Mouse (Mus musculus): ENCODE data around the gene Cit.
"Not testable (repeated sequence)": the region's sequence is repeated elsewhere in the genome, so short reads cannot be mapped to it uniquely, and the experiment has no call there.

The Cit gene

DNA sequence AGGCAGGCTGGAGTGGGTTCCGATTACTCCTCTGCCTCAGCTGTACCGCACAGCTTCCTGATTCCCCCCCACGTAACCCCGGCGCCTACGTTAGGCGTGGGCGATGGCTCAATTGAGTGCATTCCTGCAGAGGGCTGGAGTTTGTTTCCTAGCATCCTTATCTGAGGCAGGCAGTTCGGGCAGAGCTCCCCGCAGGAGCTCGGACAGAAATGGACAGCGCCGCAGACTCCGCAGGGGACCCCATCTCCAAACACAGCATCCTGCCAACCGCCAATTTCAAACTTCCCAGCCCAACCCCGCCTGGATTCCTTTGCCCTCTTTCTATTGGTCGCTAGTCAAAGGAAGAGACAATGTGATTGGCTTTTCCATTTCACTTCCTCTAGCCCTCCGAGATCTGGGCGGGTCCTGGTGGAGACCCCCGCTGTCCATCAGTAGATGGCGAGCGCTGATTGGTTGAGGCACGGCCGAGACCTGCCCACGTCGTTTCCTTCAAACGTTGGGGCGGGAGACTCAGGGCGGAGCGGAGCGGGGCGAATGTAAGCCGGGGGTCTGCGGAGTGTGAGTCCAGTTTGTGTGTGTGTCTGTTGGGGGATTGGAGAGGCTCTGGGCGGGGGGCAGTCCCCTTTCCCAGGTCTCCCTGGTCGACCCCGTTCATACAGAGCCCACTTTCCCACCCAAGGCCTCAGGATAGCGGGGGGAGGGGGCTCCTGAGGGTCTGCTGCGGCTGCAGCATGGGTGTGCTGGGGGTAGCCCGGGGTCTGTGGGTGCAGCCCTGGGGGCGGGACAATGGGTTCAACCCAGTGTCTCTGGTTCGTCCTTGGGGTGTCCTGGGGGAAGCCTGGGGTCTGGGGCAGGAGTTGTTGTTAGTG is at the start of gene Cit:
Gene Cit, plus strand, starts transcription at position 513 of the 869 bp plus-strand sequence.
- in situ Hi-C loops (cut with MboI, MseI) = no loop called here

DNA sequence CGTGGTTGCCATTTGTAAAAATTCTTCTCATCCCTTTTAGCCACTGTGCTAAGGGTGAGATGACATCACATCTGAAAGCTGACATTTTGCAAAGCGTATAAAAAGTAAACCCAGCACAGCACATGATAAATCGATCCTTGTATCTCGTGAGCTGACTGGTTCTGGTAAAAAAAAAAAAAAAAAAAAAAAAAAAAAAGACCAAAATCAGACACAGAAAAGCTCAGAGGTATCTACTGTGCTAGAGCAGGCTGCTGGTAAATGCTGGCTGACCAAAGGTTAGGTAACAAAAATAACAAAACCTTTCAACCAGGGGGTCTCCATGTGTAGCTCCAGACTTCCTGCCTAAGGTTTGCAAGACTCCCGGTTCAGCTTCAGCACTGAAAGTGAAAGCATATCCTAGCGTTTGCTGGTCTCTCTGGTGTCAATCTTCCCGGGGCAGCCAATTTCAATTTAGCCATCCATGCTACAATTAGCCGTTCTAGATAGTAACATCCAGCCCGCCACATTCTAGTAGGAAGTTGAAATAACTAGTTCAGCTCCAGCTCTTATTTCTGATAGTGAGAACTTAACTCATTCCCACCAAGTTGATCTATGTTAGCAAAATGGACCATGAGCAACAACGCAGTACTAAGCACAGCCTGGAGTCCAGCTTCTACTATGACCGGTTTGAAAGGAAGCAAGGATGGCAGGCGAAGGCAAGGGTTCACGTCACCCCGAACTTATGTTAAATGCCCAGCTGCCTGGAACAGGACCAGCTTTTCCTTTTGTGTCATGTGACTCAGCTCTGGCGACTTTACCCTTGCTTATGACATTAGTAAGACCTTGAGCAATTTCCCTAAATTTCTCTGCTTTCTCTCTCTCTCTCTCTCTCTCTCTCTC is 45.8 kb upstream of the Cit start:
- in situ Hi-C loops (cut with MboI, MseI) = no loop called here

DNA sequence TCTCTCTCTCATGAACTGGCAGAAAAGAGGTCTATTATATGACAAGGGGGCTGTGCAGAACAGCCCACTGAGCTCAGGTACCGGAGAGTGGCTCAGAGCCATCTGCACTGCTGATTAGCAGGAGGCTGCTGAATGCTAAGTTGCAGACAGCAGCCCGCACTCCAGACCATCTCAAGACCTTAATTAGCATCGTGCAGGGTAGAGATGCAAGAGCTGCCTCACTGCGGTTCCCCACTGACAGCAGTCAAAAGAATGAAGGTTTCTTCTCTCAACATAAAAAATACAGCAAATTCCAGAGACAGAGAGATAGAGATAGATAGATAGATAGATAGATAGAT is 45.2 kb upstream of the Cit start:
- in situ Hi-C loops (cut with MboI, MseI) = no loop called here

DNA sequence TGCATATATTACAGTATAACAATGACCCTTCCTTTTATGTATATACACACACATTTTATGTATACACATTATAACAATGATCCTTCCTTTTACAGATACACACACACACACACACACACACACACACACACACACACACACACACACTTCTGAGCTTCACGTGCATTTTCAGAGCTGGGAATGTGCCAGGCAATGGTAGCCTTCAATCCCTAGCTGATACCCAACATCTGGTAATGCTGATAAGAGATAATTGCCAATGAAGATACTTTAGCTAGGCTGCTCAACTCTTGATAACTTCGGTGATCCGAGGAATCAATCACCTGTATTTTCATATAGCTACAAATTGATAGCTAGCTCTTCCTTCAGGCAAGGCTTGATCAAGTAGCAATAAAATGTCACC is 32.8 kb upstream of the Cit start:
- in situ Hi-C loops (cut with MboI, MseI) = no loop called here

DNA sequence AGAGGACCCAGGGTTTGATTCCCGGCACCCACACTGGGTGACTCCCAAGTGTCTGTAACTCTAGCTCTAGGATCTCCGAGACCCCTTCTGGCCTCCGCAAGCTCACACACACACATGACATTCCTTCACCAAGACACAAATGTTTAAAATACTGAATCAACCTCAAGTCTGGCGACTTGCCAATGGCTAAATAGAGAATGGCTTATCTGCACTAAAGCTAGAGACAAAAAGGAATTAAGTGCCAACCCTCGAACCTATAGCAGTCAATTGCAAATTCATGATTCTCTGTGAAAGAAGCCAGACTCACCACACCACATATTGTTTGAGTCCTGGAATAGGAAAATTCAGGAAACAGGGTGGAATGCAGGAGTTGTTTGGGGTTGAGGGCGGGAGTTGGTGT is 28.1 kb upstream of the Cit start:
- in situ Hi-C loops (cut with MboI, MseI) = no loop called here

DNA sequence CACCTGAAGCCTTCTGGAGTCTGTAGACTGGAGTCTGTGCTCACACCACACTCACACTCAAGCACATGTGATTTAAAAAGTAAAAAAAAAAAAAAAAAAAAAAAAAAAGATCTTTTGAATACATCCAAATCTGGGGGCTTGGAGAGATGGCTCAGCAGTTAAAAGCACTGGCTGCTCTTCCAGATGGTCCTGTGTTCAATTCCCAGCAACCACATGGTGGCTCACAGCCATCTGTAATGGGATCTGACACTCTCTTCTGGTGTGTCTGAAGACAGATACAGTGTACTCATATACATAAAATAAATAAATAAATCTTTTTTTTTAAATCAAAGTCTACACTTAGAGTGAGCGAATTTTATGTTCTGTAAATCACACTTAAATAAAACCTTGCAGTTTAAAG is 27.4 kb upstream of the Cit start:
- in situ Hi-C loops (cut with MboI, MseI) = not testable (repeated sequence)

DNA sequence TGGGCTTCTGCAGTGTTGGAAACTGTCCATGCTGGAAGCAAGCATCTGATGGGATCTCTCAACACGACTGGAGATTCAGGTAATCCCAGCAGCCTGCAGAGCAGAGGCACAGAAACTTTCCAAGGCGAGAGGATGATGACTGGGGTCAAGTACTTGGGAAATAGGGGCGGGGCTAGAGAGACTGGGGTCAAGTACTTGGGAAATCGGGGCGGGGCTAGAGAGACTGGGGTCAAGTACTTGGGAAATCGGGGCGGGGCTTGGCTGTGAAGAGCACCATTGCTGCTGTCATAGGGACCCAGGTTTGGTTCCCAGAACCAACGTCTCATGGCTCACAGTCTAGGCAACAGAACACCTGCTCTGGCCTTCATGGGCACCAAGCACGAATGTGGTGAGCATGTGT is 25.1 kb upstream of the Cit start:
- in situ Hi-C loops (cut with MboI, MseI) = no loop called here

DNA sequence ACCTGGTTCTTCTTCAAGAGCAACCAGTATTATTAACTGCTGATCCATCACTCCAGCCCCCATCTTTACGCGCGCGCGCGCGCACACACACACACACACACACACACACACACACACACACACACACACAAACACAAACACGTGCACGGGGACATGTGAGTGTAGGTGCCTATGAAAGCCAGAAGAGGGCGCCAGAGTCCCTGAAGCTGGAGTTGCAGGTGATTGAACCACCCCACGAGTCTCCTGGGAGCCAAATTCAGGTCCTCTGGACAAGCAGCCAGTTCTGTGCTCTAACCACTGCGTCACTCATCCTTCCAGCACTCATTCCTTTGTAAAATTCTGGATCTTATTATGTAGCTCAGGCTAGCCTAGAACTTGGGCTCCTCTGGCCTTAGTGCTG is 23.9 kb upstream of the Cit start:
- in situ Hi-C loops (cut with MboI, MseI) = no loop called here

DNA sequence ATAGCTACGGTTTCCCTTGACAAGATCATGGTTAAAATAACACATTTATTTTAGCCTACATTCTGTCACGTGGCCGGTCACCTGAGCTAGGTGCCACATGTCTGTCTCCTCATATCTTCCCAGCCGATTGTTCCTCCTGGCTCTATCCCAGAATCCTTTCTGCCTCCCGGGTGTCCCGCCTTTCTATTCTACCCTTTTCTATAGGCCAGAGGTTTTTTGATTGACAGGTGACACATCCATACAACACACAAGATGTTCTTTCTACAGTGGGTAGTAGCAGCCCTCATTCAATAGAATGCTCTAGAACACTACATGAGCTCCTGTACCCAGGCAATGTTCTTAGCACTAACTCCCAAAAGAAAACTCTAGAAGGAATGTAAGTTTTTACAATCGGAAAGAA is 23.2 kb upstream of the Cit start:
- in situ Hi-C loops (cut with MboI, MseI) = no loop called here

DNA sequence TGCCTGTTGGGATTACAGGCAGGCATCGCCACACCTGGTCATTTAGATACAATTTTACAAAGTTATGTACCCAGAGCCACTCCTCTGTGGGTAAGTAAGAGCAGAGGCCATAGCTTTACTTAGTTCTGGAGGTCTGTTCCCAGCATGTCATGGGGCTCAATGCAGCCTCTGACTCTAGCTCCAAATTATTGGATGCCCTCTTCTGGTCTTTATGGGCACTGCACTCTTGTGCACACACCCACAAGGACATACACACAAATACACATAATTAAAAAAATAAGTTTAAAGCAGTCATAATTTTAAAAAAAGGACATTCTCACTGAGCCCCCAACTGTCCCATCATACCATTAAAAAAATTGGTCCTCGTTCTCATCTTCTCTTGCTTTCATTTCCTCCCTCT is 12.3 kb upstream of the Cit start:
- in situ Hi-C loops (cut with MboI, MseI) = no loop called here

DNA sequence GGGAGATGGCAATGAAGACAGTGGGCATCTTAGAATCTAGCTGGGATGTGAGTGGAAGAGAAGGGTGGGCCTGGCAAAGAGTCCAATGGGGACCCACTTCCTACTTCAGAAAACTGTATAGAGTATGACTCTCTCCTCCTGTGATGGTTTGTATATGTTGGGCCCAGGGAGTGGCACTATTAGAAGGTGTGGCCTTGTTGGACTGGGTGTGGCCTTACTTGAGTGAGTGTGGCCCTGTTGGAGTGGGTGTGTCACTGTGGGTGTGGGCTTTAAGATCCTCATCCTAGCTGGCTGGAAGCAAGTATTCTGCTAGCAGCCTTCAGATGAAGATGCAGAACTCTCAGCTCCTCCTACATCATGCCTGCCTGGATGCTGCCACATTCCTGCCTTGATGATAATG is 11.3 kb upstream of the Cit start:
- in situ Hi-C loops (cut with MboI, MseI) = not testable (repeated sequence)

DNA sequence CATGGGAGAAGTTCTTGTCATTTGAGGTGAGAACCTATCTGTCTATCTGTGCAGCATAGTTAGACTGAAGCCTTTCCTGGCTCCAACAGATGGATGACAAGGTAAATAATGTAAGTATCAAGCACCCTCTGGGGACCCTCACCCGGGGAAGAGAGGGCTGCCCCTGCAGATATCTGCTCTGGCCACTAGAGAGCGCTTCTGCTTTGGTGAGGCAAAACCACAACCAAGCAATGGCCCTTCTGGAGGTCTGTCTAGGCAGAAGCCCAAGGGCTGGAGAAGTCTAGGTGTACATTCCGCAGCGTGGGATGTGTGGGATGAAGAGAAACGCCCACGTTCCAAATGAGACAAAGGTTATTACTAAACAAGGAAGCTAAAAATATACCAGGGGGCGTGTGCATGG is 9.8 kb upstream of the Cit start:
- in situ Hi-C loops (cut with MboI, MseI) = no loop called here

DNA sequence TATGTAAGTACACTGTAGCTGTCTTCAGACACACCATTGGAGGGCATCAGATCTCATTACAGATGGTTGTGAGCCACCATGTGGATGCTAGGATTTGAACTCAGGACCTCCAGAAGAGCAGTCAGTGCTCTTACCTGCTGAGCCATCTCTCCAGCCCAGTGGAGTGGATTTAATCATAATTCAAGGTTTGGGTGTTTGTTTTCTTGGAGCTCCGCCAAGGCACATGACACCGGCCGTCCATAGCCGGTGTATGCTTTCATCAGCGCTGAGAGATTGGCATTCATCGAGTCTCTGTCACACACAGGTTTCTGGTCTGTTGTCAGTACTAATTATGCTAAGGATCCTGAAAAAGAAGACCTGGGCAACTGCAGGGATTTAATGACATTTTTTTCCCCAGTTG is 7.0 kb upstream of the Cit start:
- in situ Hi-C loops (cut with MboI, MseI) = no loop called here

DNA sequence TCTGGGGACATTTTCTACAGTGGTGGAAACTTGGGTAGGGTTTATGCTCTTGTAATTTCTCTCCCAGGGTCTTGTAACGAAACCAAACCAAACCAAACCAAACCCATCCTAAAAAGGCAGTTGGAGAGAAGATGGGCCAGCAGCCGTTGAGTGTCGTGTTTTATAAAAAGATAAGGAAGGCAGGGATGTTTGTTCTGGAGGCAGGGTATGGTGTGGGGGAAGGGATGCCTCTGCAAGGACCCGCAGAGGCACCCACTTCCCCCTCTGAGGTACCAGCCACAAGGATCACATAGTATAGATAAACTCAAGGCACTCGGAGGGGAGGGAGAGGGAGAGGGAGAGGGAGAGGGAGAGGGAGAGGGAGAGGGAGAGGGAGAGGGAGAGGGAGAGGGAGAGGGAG is 4.6 kb upstream of the Cit start:
- in situ Hi-C loops (cut with MboI, MseI) = no loop called here

DNA sequence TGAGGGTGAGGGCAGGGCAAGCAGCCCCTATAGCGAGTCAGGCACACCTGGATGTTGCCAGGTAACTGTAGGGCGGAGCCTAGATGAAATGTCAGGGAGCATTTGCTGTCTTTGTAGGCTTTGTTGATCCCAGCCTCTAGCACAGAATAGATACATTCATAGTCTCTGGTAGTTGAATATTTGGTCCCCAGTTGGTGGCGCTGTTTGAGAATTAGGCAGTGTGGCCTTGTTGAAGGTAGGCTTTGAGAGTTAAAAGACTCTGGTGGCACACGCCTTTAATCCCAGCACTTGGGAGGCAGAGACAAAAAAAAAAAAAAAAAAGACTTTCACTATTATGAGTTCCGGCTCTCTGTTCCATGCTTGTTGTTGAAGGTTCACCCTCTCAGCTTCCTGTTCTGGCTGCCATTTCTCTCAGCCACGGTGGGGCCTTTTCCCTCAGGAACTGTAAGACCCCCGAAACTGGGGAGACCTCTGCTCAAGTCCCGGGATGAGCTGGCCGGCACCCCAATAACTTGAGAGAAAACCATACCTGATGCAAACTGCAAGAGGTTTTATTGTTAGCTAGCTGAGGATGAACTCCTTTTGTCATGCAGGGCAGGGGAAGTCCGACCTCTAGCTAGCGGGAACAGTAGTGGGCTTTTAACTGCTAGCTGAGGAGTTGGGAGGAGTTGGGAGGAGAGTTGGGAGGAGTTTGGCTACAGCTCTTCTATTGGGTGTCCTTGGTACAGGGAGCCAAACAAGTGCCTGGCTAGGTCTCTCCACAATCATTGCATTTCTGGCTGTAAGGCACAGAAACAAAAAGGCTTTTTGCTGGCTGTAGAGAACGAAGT is 3.9 kb upstream of the Cit start:
- in situ Hi-C loops (cut with MboI, MseI) = no loop called here

DNA sequence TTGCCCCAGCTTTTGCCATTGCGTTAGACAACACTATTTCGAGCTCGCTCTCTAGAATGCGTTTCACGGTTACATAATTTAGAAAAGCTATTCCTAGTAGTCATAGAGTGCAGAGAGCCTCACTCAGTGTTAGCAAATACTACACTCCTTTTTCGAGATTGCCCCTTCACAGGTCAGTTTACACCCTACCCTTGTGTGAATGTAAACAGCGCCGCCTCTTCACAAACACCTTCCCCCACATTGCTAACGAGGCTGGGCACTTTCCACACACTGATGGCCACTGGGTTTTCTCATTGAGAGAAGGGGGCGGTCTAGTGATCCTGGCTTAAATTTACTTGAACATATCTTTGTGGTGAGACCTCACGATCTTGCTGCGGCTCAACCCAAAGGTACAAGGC is 711 bp upstream of the Cit start:
- in situ Hi-C loops (cut with MboI, MseI) = no loop called here

DNA sequence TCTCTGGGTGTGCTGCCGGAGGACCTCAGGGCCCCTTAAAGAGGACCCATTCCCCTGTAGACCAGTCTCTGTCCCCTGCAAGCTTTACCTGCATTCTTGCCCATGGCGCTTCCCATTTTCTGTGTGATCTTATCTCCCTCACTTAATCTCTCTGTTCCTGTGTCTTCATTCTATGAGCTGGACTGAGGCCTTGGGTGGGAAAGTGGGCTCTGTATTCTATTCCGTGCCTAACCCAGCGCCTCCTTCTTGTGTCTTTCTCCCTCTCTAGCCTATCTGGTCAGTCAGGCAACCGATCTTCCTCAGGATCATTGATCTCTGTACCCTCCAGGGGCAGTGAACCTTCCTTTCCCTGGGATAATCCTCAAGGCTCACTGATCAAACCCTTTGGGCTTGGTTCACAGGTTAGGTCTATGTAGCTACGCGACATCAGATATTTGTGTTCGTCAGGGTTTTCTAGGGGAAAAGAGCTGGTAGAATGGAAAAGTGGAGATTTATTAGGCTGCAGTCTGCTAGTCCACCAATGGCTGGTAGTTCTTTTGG is 627 bp downstream of the Cit start:
- in situ Hi-C loops (cut with MboI, MseI) = no loop called here

DNA sequence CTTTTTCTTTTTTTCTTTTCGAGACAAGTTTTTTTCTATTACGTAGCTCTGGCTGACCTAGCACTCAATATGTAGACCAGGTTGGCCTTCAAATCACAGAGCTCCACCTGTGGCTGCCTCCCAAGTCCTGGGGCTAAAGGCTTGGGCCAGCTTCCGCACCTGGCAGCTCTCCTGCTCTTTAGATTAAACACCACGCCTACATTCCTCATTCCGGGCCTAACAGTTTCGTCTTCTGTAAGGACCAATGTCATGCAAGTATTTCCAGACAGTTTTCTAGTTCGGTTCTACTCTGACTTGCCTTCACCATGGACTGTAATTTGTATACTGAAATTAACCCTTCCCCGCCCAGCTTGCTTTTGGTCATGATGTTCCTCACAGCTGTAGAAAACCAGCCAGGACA is 2.1 kb downstream of the Cit start:
- in situ Hi-C loops (cut with MboI, MseI) = no loop called here

DNA sequence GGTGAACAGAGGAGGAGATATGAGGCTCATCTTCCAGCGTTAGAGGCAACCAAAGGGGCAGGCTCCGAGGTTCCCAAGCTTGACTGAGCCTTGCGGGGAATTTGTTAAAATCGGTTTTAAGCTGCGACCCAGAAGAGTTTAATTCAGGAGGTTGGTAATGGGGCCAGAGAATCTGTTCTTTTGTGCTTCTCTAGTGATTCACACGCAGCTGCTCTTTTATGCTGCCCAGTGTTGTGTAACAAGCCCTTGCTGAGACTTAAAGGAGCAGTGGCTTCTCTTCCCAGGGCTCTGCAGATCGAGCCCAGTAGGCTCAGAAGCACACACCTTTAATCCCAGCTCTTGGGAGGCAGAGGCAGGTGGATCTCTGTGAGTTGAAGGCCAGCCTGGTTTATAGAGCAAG is 3.4 kb downstream of the Cit start:
- in situ Hi-C loops (cut with MboI, MseI) = no loop called here

DNA sequence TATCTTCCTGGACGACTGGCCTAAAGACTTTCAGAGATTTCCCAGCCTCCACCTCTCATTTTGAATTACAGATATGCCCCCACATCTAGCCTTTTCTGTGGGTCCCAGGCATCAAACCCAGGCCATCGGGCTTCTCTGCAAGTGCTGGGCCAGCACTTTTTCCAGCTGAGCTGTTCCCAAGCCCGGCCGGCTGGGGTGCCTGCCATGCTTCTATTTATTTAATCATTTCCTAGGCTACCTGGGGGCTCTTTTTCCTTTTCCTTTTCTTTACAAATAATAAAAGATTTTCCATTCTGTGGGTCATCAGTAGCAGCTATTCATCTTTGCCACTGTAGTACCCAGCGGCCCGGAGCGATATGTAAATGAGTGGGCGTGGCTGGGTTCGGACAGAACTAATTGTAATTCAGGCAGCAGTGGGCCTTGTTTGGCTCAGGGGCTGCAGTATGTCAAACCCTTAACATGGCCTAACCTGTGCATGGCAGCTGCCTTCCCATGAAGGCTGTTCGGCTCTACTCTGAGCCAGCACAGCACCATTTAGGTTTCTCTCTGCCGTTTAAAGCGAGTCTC is 4.3 kb downstream of the Cit start:
- in situ Hi-C loops (cut with MboI, MseI) = no loop called here

DNA sequence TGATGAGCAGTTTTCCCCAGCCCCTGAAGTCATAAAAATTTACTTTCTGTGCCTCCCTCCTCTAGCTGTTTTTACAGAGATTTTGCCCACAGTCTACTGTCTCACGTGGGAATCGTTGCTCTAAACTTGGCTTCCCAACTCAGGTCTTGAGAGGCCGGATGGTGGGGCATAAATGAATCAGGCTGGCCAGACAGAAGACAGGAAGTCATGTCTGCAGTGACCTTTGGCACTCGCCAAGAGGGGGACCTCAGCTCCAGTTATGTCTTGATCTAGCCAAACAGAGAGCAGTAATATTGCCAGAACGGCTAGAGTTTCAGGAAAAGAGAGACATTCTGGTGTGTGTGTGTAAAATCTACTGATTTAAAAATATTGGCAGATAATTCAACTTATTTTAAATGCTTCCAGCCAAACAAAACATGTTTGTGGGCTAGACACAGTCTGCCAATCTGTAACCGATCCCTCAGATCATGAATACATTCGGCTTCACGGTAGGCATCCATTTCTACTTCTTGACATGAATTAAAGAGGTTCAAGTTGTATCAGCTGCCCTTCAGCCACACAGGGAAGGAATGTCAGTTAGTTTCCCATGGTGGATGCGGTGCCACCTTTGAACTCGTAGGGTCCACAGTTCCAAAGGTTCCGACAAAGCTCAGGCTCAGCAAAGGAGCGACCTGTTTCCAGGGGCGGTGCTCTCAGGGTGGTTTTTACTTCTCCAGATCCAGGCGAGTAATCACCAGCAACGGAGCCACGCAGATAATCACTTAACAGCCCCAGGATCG is 5.4 kb downstream of the Cit start:
- in situ Hi-C loops (cut with MboI, MseI) = no loop called here
